Comparison of ENCODE assay signal across 16 mouse cellular contexts in genomic region chr15:95428003-95428663, GRCm38 (mm10).
DNase-seq lines count a peak whose midpoint lies in the region; ATAC-seq and TF ChIP-seq lines count a peak whose summit lies in the region.
"Had no signal": no experiment of that assay in that cellular context is flagged by ENCODE, and none has a peak within 500 bp of the region (broad histone marks: within the 10 kb centered on the region; RNA-seq: fewer than 3 reads in every experiment).

No protein-coding gene starts in this region.

- no peak overlapping the region for H3K9ac ChIP-seq in kidney, postnatal 0 days (ENCODE audit: low read depth, low read length)
- no peak overlapping the region for H3K9ac ChIP-seq in kidney, embryonic 15.5 days
- no peak overlapping the region for H3K9ac ChIP-seq in forebrain, embryonic 11.5 days (ENCODE audit: low read length)
- H3K9ac ChIP-seq in hindbrain, embryonic 15.5 days: no peak overlapping the region
- H3K9ac ChIP-seq in neural tube, embryonic 14.5 days (replicated peaks; ENCODE audit: low read depth, low read length): no peak overlapping the region

- no peak for TF ChIP-seq CTCF in kidney, postnatal 0 days (IDR thresholded peaks at IDR 0.05; ENCODE audit: low read depth)

- H3K36me3 ChIP-seq in kidney, postnatal 0 days (ENCODE audit: insufficient read depth, low read length): no peaks in the 10 kb centered on the region
- no peaks in the 10 kb centered on the region for H3K36me3 ChIP-seq in kidney, embryonic 15.5 days
- H3K36me3 ChIP-seq in forebrain, embryonic 11.5 days (ENCODE audit: control insufficient read depth, insufficient read depth, low read length): no peaks in the 10 kb centered on the region
- peaks cover 5% of the 10 kb centered on the region; the same call in 1 of the 2 replicates for H3K36me3 ChIP-seq in hindbrain, embryonic 15.5 days
- H3K36me3 ChIP-seq in neural tube, embryonic 14.5 days (ENCODE audit: control insufficient read depth, insufficient read depth, low read length): no peaks in the 10 kb centered on the region

- no peak overlapping the region for H3K4me3 ChIP-seq in kidney, postnatal 0 days (replicated peaks; ENCODE audit: low read depth, low read length)
- no peak overlapping the region for H3K4me3 ChIP-seq in kidney, embryonic 15.5 days (replicated peaks)
- H3K4me3 ChIP-seq in forebrain, embryonic 11.5 days (ENCODE audit: low read depth, low read length): no peak overlapping the region
- H3K4me3 ChIP-seq in hindbrain, embryonic 15.5 days: no peak overlapping the region
- H3K4me3 ChIP-seq in neural tube, embryonic 14.5 days (ENCODE audit: low read depth, low read length): no peak overlapping the region
- H3K4me3 ChIP-seq: heart, adult 2 months had no signal

- H3K4me2 ChIP-seq in kidney, postnatal 0 days (ENCODE audit: low read length): no peak overlapping the region
- no peak overlapping the region for H3K4me2 ChIP-seq in kidney, embryonic 15.5 days
- H3K4me2 ChIP-seq in forebrain, embryonic 11.5 days (ENCODE audit: low read depth, low read length, severe bottlenecking): peak overlapping the region; percentile 8; the same call in 1 of the 2 replicates
- no peak overlapping the region for H3K4me2 ChIP-seq in hindbrain, embryonic 15.5 days
- no peak overlapping the region for H3K4me2 ChIP-seq in neural tube, embryonic 14.5 days (ENCODE audit: low read depth, low read length)

- no peaks in the 10 kb centered on the region for H3K9me3 ChIP-seq in kidney, postnatal 0 days (replicated peaks; ENCODE audit: low read length)
- no peaks in the 10 kb centered on the region for H3K9me3 ChIP-seq in kidney, embryonic 15.5 days (replicated peaks)
- H3K9me3 ChIP-seq in forebrain, embryonic 11.5 days (ENCODE audit: control insufficient read depth, low read length): no peaks in the 10 kb centered on the region
- no peaks in the 10 kb centered on the region for H3K9me3 ChIP-seq in hindbrain, embryonic 15.5 days
- H3K9me3 ChIP-seq in neural tube, embryonic 14.5 days (ENCODE audit: control insufficient read depth, low read length): no peaks in the 10 kb centered on the region

- intact Hi-C loops in left cerebral cortex, postnatal 25 days (cut with DNase I): no loop called here

- no peak for ATAC-seq in kidney, postnatal 0 days (replicated peaks; ENCODE audit: low FRiP score, low read depth)
- no peak for ATAC-seq in kidney, embryonic 15.5 days (replicated peaks; ENCODE audit: low FRiP score)
- peak; percentile 67 for ATAC-seq in forebrain, embryonic 11.5 days (replicated peaks; ENCODE audit: low FRiP score)
- no peak for ATAC-seq in hindbrain, embryonic 15.5 days (ENCODE audit: low FRiP score, low read depth)
- peak; percentile 45; the same call in 1 of the 2 replicates for ATAC-seq in neural tube, embryonic 14.5 days (ENCODE audit: low read depth)
- no peak for ATAC-seq in CD4-positive, CD25-positive, alpha-beta regulatory T cell, adult 4 months
- ATAC-seq: activated CD4-positive, CD25-positive, alpha-beta regulatory T cell, adult 4 months had no signal

- no peak overlapping the region for H3K27ac ChIP-seq in kidney, postnatal 0 days
- no peak overlapping the region for H3K27ac ChIP-seq in kidney, embryonic 15.5 days
- peak overlapping the region; percentile 64 for H3K27ac ChIP-seq in forebrain, embryonic 11.5 days (ENCODE audit: low read depth, low read length)
- peak overlapping the region; percentile 45; the same call in 1 of the 2 replicates for H3K27ac ChIP-seq in hindbrain, embryonic 15.5 days (replicated peaks)
- no peak overlapping the region; the same call in 1 of the 2 replicates for H3K27ac ChIP-seq in neural tube, embryonic 14.5 days (ENCODE audit: low read depth, low read length)
- H3K27ac ChIP-seq: heart, adult 2 months had no signal

- no peaks in the 10 kb centered on the region for H3K4me1 ChIP-seq in kidney, postnatal 0 days (replicated peaks; ENCODE audit: insufficient read depth, low read length)
- H3K4me1 ChIP-seq in kidney, embryonic 15.5 days: no peaks in the 10 kb centered on the region
- peaks cover 11% of the 10 kb centered on the region; the same call in 1 of the 2 replicates for H3K4me1 ChIP-seq in forebrain, embryonic 11.5 days (replicated peaks; ENCODE audit: control insufficient read depth, insufficient read depth, low read length)
- H3K4me1 ChIP-seq in hindbrain, embryonic 15.5 days (replicated peaks): peaks cover 6% of the 10 kb centered on the region
- H3K4me1 ChIP-seq in neural tube, embryonic 14.5 days (ENCODE audit: control insufficient read depth, insufficient read depth, low read length): peaks cover 12% of the 10 kb centered on the region; the same call in 1 of the 2 replicates

- WGBS in kidney, postnatal 0 days: 38% methylated on average over 7 of the region's 7 CpGs
- WGBS in kidney, embryonic 15.5 days: 50% methylated on average over 7 of the region's 7 CpGs
- 32% methylated on average over 7 of the region's 7 CpGs for WGBS in forebrain, embryonic 11.5 days
- WGBS in hindbrain, embryonic 15.5 days: 37% methylated on average over 7 of the region's 7 CpGs
- 21% methylated on average over 7 of the region's 7 CpGs for WGBS in neural tube, embryonic 14.5 days

- DNase-seq in kidney, postnatal 0 days (ENCODE audit: low spot score): peak; percentile 35
- peak; percentile 57 for DNase-seq in forebrain, embryonic 11.5 days (ENCODE audit: low spot score)
- no peak for DNase-seq in T-cell, adult 2 months (ENCODE audit: low spot score)
- DNase-seq in left cerebral cortex, postnatal 25 days (ENCODE audit: low spot score in 2 of 2): no peak
- DNase-seq: cerebellum, postnatal 10 days; heart, adult 2 months; heart, postnatal 14 days; kidney, adult 8-10 months; left cerebral cortex, postnatal 4 days; lung, adult 18-20 months; right cerebral cortex, postnatal 14 days had no signal

- H3K27me3 ChIP-seq in kidney, postnatal 0 days (ENCODE audit: insufficient read depth, low read length): no peaks in the 10 kb centered on the region
- H3K27me3 ChIP-seq in kidney, embryonic 15.5 days: no peaks in the 10 kb centered on the region
- no peaks in the 10 kb centered on the region for H3K27me3 ChIP-seq in forebrain, embryonic 11.5 days (ENCODE audit: control insufficient read depth, insufficient read depth, low read length)
- H3K27me3 ChIP-seq in hindbrain, embryonic 15.5 days: no peaks in the 10 kb centered on the region
- no peaks in the 10 kb centered on the region for H3K27me3 ChIP-seq in neural tube, embryonic 14.5 days (ENCODE audit: control insufficient read depth, insufficient read depth, low read length)

Comparison
In these comparisons a context has a peak if more than half of its experiments do, and no peak if none do; other contexts are left out.
1. ATAC-seq: peak in forebrain, embryonic 11.5 days (single experiment) and neural tube, embryonic 14.5 days (single experiment); none in kidney, postnatal 0 days (single experiment), kidney, embryonic 15.5 days (single experiment), hindbrain, embryonic 15.5 days (single experiment) and CD4-positive, CD25-positive, alpha-beta regulatory T cell, adult 4 months (single experiment).
2. DNase-seq: peak in kidney, postnatal 0 days (single experiment) and forebrain, embryonic 11.5 days (single experiment); none in T-cell, adult 2 months (single experiment) and left cerebral cortex, postnatal 25 days (0 of 2).
3. H3K27ac ChIP-seq: peak in forebrain, embryonic 11.5 days (single experiment) and hindbrain, embryonic 15.5 days (single experiment); none in kidney, postnatal 0 days (single experiment), kidney, embryonic 15.5 days (single experiment) and neural tube, embryonic 14.5 days (single experiment).